Mouse (Mus musculus) megakaryocyte, embryonic 14.5 days (primary cell): ENCODE data around the gene Cd300e. TPM values are rescaled to one million over a fixed set of nuclear protein-coding genes. Genes with fewer than 3 reads are reported as not detected.

Experiments
- H3K27me3 ChIP-seq: replicated peaks from 2 replicates; pipeline ENCODE3; 2012; ENCODE audit warnings: inconsistent platforms
- H3K36me3 ChIP-seq: replicated peaks from 2 replicates; pipeline ENCODE3; 2012; ENCODE audit warnings: low read length, inconsistent platforms, mixed read lengths
- H3K4me1 ChIP-seq: 2 replicates; pipeline ENCODE4 v1.6.1; 2012; ENCODE audit warnings: inconsistent platforms
- H3K4me3 ChIP-seq: replicated peaks from 2 replicates; pipeline ENCODE3; 2012; ENCODE audit warnings: moderate library complexity, mild to moderate bottlenecking, inconsistent platforms
- H3K9me3 ChIP-seq: 2 replicates; pipeline ENCODE4 v1.6.1; 2012; ENCODE audit warnings: inconsistent platforms
- FLI1 ChIP-seq: IDR thresholded peaks from 2 replicates; pipeline ENCODE4 v1.6.1; 2012; ENCODE audit warnings: low read length, inconsistent platforms, mixed read lengths
- GATA1 ChIP-seq: IDR thresholded peaks from 3 replicates; pipeline ENCODE4 v1.6.1; 2012; ENCODE audit warnings: mixed read lengths, low read length, inconsistent platforms, borderline replicate concordance
- polyA plus RNA-seq: library from polyadenylated mRNA; stranded (reverse); fragments of >175 nt; gene quantifications from 2 replicates; pipeline ENCODE4 v1.2.3, GENCODE M21; 2012; ENCODE audit warnings: low replicate concordance; ENCODE audit not compliant: insufficient read depth

The Cd300e gene
- polyA plus RNA-seq, 1 experiment = not detected

DNA sequence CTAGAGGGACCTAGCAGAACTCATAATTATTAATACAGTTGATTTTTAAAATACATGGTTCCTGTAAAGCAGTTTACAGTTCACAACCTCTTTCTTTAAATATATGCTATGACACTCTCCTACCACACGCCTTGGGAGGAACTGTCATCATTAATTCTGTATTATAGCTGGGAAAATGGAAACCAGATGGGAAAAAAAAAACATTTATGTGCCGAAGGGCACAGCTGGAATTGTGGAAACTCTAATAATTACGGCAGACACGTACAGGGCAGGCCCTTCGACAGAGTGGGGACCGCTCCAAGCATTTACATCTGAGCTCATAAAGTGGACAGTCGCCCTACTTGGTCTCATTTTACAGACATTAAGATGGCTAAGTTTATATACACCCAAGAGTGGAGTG, 38.8 kb upstream of the Cd300e start:
- peaks cover 45% of the 10 kb centered on the region for H3K27me3 ChIP-seq
- no peak for TF ChIP-seq GATA1
- TF ChIP-seq FLI1 = no peak
- no peaks in the 10 kb centered on the region for H3K36me3 ChIP-seq
- peaks cover 6% of the 10 kb centered on the region; the same call in 1 of the 2 replicates for H3K4me1 ChIP-seq
- H3K9me3 ChIP-seq = 0 out of 2 replicates have a peak, but pooled peaks cover 3% of the 10 kb centered on the region
- H3K4me3 ChIP-seq = no peak overlapping the region

DNA sequence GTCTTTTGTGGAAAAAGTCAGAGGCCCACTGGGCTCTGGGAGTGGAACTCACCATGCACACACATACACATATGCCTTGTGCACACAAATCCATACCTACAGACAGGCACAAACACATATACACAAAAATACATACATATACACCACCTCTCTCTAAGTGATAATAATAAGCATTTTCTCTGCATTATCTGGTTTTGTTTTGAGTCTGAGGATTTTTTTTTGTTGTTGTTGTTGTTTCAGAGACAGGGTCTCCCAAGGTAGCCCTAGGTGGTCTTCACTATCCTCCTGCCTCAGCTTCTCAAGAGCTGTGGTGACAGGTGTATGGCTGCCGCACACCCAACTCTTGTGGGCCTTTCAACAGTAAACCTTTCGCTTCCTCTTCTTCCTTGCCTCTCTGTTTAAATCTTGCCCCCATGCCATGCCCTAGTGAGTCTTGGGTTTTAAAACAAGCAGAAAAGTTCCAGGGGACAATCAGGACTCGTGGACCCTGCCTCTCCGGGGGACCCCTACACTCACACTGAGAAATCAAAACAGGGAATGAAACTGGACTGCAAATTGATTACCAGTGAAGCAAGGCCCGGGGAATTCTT, 38.1 kb upstream of the Cd300e start:
- TF ChIP-seq GATA1 (no peak), FLI1 (no peak)
- H3K4me1 ChIP-seq = peaks cover 6% of the 10 kb centered on the region; the same call in 1 of the 2 replicates
- H3K9me3 ChIP-seq = 0 out of 2 replicates have a peak, but pooled peaks cover 3% of the 10 kb centered on the region

GRCm38 (mm10) chr11:115099241-115099840, 37.4 kb upstream of the Cd300e start:
- Histone ChIP-seq H3K36me3 (no peaks in the 10 kb centered on the region), H3K27me3 (peaks cover 48% of the 10 kb centered on the region), H3K4me1 (peaks cover 6% of the 10 kb centered on the region; the same call in 1 of the 2 replicates), H3K9me3 (peaks cover 7% of the 10 kb centered on the region; the same call in 1 of the 2 replicates), H3K4me3 (no peak overlapping the region)
- TF ChIP-seq GATA1 (no peak), FLI1 (no peak)

More for the DNA sequence above, 38.1 kb upstream of the Cd300e start:
- Histone ChIP-seq H3K27me3 (peaks cover 47% of the 10 kb centered on the region), H3K36me3 (no peaks in the 10 kb centered on the region), H3K4me3 (no peak overlapping the region)

DNA sequence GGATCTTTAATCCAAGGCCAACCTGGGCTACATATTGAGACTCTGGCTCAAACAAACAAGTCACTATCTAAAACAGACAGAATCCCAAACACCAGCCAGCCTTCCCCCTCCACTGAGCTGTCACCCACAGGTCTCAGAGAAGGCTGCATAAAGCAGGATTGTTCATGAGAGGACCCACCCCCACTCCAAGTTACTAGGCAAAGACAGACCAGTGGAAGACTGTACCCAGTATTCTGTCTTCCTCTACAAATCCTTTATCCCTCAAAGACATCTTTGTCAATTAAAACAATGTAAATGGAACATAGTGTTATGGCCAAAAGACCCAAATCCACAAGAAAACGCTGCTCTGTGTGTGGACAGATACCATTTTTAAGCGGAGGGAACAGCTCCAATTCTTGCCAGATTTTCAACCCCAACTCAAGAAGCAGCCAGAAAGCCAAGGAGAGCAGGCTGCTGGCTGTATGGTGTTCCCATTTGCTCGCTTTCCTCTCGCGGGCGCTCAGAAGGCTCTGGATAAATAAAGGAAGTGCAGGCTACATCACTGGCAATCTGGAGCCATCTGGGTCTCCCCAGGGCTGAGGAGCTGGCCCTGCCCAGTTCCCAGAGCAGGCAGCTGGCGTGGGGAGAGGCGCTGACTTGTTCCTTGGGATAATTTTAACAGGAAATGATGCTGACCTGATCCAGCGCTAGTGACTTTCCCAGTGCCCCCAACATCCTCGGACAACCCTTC, 36.4 kb upstream of the Cd300e start:
- H3K4me1 ChIP-seq = no peaks in the 10 kb centered on the region

GRCm38 (mm10) chr11:115092140-115092539, 30.2 kb upstream of the Cd300e start:
- Histone ChIP-seq H3K36me3 (no peaks in the 10 kb centered on the region), H3K27me3 (peaks cover 53% of the 10 kb centered on the region), H3K4me1 (peaks cover 12% of the 10 kb centered on the region), H3K9me3 (peaks cover 34% of the 10 kb centered on the region), H3K4me3 (no peak overlapping the region)
- no peak for TF ChIP-seq GATA1
- no peak for TF ChIP-seq FLI1

More for the DNA sequence above, 36.4 kb upstream of the Cd300e start:
- H3K36me3 ChIP-seq = no peaks in the 10 kb centered on the region
- TF ChIP-seq GATA1 (no peak), FLI1 (no peak)
- no peak overlapping the region for H3K4me3 ChIP-seq
- peaks cover 43% of the 10 kb centered on the region for H3K27me3 ChIP-seq
- peaks cover 12% of the 10 kb centered on the region for H3K9me3 ChIP-seq

DNA sequence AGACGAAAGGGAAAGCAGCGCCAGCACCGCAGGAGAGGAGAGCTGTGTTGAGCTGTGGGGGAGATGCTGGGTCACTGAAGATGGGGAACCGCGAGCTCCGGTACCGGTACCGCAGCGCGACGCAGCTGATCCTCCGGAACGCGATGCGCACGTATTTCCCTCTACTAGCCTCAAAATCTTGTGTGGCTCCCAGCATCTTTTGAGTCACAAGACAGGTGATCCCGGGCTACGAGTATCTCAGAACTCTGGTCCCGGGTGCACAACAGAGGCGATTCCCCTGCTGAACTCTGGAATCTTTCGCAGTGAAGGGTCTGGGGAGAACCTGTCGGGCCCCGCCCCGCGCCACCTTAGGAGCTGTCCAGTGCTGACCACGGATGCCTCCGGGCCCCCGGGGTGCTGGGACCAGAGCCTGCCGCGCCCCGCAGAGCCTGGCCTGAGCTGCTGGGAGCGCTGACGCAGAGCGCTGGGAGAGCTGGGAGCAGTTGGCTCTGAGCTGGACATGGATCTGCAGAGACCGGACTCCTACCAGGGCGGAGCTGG, 29.5 kb upstream of the Cd300e start, which contains the start of gene Rab37:
Rab37 (plus strand) TSS at position 70 of the 540 bp plus-strand sequence.
- TF ChIP-seq GATA1 = no peak
- no peak for TF ChIP-seq FLI1
- H3K27me3 ChIP-seq = peaks cover 51% of the 10 kb centered on the region
- peaks cover 34% of the 10 kb centered on the region for H3K9me3 ChIP-seq
- H3K4me1 ChIP-seq = peaks cover 12% of the 10 kb centered on the region
- no peaks in the 10 kb centered on the region for H3K36me3 ChIP-seq
- H3K4me3 ChIP-seq = peak within 1 kb of the TSS; percentile 72

- no peaks in the 10 kb centered on the region for H3K36me3 ChIP-seq
- peaks cover 59% of the 10 kb centered on the region for H3K27me3 ChIP-seq
- TF ChIP-seq GATA1 (no peak), FLI1 (no peak)
- H3K4me3 ChIP-seq = no peak overlapping the region
- peaks cover 12% of the 10 kb centered on the region for H3K4me1 ChIP-seq
- H3K9me3 ChIP-seq = peaks cover 34% of the 10 kb centered on the region
Measured at GRCm38 (mm10) chr11:115089853-115090252, 27.9 kb upstream of the Cd300e start.

DNA sequence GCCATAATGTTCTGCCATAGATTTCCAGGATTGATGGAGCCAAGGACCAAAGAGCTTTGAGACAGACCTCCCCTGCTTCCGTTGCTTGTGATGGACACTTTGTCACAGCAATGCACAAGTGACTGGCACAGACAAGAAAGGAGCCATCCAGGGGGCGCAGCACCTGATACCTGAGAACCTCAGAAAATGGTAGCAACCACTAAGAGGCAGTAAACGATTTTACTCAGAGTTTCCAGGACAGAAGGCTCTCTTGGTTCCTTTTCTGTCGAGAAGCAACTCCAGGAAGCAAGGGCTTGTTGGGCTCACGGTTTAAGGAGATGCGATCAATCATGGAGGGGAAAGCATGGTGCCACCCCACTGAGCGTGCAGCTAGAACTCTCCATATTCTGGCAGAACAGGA, 24.2 kb upstream of the Cd300e start:
- Histone ChIP-seq H3K36me3 (no peaks in the 10 kb centered on the region), H3K4me1 (peaks cover 15% of the 10 kb centered on the region), H3K27me3 (peaks cover 55% of the 10 kb centered on the region), H3K4me3 (no peak overlapping the region), H3K9me3 (peaks cover 14% of the 10 kb centered on the region)
- no peak for TF ChIP-seq GATA1
- TF ChIP-seq FLI1 = no peak

DNA sequence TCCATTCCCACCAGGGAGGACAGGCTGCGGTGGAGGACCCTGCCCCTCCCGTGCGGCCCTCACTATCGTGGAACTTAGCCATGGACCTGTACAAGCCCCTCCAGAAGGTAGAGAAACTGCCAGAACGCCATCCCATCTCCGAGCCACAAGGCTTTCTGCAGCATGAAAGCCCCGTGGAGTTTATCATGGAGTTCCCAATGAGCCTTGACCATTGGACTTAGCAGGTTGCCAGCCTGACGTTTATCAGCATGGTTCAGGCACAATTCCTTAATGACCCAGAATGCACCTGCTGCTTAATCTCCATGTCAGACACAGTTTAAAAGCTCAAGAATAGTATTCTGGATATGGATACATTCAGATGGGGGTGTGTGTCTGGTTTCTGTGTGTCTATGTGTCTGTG, 23.1 kb upstream of the Cd300e start:
- Histone ChIP-seq H3K36me3 (no peaks in the 10 kb centered on the region), H3K4me1 (peaks cover 21% of the 10 kb centered on the region), H3K27me3 (peaks cover 44% of the 10 kb centered on the region), H3K4me3 (no peak overlapping the region), H3K9me3 (peaks cover 3% of the 10 kb centered on the region)
- TF ChIP-seq FLI1 = no peak
- TF ChIP-seq GATA1 = no peak
